Mouse (Mus musculus) retina, postnatal 1 day (tissue): Measurements from ENCODE around the gene Cenpc1.

Source experiments
- DNase-seq: peaks from one replicate; pipeline ENCODE4 v3.0.0-alpha.2; 2012

Cenpc1 gene

DNA sequence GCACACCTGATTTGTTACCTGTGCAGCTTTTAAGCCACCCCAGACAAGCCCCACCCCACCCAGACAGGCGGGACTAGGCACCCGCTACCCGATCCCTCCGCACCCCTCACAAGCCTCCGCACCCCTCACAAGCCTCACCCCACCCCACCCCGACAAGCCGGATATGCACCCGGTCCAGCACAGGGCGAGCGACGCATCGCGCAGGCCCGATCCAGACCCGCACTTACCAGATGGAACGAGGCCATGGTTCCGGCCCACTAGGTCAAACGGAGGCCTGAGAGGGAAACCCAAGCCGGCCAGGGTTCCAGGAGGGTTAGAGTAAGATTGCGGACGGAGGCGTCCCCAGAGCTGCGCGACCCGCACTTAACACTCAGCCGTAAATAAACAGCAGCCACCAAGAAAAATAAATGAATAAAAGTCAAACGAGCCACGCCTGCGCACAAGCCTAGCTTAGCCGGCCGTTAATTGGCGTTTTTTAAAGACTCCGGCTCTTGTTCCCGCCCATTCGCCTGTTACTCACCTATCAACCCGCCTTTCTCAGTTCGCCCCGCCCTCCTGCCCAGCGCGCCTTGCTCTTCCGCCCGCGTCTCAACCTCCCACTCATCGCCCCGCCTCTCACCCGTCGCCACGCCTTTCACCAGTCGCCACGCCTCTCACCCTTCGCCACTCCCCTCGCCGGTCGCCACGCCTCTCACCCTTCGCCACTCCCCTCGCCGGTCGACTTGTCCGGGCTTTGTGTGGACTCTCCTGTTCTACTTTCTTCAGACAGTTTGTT is at the start of gene Cenpc1:
Gene Cenpc1 (minus strand): TSS at position 483 of the 775 bp plus-strand sequence.
- peak; percentile 98 for DNase-seq

DNA sequence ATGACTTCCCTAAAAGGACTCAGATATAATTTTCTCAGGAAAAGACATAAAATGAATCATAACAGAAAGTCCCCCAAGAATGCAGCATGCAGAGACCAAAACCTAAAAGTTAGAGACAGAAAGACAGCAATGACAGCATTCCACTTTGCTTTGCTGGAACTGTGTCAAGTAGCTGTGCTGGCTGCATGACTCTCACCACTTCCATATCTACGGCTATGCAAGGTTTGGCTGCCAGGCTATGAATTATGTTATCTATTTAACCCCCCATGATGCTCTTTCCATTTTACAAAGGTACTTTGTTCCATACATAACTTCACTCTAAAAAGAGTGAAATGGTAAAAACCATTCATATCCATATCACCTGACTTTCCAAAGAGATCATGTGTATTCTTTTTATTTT is 48.6 kb upstream of the Cenpc1 start:
- no peak for DNase-seq

DNA sequence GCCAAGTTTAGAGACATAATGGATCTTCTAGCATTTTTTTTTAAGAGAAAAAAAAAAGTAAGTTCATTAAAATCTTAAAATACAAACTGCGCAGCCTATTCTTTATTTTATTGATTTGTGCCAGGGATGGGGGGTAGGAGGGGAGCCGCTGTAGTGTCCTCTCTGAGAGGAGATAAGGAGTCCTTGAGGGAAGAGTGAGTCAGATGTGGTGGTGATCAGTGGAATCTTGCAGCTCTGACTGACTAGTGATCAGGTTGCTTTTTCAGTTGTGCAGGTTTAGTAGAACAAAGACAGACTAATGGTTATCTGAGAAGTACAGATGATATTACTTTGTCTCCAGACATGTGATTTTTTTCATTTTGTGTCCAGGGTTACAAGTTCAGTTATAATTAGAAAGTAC is 47.7 kb upstream of the Cenpc1 start:
- DNase-seq, result no peak

DNA sequence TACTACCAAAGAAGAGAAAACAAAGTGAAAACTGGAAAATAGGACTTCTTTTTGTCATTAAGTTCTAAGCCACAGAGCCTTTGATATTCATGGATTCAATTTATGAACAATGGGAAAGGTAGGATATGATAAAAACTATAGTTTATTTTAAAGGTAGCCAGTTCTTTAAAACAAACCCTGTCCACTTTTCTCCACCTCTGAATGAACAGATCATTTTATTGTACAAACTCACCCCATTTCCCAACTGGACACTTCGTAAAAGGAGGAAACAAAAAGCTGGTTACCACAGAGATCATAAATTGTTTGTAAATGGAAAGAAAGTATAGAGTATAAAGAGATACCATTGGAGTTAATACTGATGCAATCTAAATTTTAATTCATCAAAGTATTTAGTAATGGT is 45.7 kb upstream of the Cenpc1 start:
- no peak for DNase-seq

DNA sequence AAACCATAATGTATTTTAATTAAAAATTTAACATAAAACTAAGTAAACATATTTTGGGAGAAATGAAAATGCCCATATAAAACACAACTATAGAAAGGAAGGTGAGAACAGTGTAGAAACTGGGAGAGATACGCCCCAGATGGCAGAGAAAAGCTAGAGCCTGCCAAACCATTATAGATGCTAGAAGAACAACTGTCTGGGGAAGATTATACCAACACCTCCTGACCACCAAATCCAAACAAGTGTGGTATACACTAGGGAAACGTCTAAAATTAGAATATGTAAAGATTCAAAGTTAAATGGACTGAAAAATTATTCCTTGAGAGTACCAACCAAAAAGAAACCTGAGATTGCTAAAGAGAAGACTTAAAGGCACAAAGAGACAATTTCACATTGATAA is 41.2 kb upstream of the Cenpc1 start:
- no peak for DNase-seq

DNA sequence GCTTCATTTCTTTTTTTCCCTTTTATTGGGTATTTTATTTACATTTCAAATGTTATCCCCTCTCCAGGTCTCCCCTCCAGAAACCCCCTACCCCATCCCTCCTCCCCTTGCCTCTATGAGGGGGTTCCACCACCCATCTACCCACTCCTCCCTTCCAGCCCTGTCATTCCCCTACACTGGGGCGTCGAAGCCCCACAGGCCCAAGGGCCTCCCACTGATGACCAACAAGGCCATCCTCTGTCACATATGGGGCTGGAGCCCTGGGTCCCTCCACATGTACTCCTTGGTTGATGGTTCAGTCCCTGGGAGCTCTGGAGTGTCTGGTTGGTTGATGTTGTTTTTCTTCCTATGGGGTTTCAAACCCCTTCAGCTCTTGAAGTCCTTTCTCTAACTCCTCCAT is 36.8 kb upstream of the Cenpc1 start:
- no peak for DNase-seq

DNA sequence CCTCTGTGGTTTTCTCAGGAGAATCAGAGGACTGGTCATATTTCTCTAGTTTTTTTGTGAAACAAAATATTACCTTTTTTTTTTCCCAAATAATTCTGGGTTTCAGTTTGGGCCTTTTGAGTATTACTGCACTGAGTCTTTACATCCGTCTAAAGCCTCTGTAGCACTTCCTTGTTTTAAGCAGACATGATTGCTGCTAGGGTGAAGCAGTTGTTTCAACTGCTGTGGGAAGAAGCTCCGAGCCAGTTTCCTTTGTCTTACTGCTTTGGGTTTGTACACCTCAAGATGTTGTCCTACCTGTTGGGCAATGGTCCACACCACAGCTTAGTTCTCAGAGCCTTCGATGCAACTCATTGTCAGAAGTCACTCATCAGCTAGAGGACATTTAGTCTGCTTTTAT is 35.2 kb upstream of the Cenpc1 start:
- DNase-seq, result no peak

DNA sequence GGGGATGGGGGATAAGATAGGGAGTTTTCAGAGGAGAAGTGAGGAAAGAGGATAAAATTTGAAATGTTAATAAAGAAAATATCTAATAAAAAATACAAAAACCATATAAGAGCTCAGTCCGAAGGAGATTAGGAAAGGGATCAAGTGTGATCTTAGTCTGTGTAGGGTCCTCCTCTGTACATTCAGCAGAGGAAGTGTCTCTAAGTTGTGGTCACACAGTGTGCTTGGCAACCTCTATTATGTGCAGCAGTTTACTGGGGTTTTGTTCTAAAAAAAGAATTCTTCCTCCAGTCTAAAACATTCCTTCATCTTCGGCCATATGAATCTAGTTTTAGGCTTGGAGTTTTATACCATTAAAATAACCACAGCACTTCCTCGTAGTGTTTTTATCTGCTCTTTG is 33.6 kb upstream of the Cenpc1 start:
- no peak for DNase-seq

DNA sequence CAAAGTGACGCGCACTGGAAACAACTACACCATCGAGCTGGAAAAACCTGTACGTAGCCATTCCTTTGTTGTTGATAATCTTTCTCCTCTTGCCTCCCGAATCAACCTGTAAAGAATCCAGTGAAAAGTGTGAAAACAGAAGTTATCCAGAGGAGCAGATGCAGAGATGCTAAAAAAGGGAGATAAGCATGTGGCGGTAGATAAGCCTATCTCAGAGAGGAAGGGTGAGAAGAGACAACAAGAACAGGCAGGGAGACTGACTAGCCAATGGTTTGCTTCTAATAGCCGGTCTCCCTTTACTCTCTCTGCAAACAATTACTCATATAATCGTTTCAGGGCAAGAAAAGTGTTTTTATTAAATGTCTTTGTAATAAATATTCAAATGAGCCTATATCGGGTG is 29.4 kb upstream of the Cenpc1 start:
- DNase-seq, result no peak

DNA sequence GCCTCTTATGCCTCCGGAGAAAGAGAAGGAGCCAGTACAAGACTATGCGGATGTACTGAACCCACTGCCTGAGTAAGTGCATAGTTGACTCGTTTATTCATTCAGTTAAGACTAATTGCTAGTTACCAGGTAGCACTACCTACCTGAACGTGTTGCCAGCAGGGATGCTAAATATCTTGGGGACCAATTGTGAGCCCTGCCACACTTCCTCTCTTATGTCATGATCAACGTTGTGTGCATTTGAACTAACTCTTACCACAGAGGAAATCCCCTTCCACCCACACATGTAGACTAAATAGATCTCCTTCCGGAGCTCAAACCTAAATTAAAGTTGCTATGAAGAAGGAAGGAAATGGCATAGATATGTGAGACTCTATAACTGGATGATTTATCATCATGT is 21.4 kb upstream of the Cenpc1 start:
- DNase-seq, result no peak

DNA sequence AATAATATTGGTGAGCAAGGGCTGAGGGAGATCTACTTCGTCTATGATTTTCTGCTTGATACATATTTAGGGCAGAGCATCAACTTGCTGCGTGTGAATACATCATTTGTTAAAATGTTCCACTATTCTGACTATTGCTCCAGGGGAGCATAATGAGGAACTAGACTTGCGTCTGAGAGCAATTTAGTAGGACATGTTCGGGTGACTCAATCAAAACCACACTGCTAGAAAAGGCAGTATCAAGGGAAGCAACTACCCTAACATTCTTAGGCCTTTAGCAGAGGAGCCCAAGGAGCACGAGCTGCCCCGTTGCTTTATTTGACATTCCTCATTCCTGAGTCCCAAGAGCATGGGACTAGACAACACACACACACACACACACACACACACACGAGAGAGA is 19.6 kb upstream of the Cenpc1 start:
- no peak for DNase-seq

DNA sequence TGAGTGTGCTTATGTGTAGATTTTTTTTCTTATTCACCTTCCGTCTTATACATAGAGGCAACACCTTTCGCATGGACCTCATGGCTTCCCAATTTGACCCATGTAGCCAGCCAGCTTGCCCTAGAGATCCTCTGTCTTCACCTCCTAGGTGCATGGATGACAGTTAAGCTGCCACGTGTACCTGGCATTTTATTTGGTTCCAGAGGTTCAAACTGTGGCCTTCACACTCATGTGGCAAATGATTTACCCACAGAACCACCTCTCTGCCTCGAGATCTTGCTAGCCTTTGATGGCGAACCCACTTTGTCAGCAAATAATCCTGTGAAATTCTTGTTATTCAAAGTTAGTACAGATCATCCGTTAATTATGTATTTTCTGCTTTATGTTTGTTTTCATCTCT is 18.6 kb upstream of the Cenpc1 start:
- DNase-seq, result no peak

DNA sequence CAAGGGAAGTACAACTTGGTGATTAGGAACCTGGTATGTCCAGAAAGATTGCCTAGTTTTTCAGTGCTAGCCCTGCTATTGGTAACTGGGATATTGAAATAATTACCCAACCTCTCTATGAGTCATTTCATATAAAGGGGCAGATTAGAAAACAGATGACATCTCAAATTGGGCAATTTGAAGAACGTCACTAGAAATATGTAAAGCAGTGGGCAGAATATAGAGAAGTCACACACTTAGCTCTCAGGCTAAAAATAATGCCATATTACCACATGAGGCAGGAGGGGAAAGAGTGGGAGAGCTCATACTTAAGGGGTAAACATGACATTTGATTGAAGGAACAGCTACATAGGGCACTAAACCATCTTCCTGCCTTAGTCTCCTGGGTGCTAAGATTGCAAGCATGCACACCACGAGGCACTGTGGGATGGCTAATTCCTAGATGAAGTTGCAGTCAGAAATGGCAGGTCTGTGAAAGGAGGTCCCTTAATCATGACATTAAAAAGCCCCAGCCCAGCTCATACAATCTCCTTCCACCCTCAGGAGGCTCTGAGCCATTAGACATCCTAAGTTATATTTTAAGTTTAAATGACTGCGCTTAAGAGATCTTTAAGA is 13.4 kb upstream of the Cenpc1 start:
- no peak for DNase-seq

DNA sequence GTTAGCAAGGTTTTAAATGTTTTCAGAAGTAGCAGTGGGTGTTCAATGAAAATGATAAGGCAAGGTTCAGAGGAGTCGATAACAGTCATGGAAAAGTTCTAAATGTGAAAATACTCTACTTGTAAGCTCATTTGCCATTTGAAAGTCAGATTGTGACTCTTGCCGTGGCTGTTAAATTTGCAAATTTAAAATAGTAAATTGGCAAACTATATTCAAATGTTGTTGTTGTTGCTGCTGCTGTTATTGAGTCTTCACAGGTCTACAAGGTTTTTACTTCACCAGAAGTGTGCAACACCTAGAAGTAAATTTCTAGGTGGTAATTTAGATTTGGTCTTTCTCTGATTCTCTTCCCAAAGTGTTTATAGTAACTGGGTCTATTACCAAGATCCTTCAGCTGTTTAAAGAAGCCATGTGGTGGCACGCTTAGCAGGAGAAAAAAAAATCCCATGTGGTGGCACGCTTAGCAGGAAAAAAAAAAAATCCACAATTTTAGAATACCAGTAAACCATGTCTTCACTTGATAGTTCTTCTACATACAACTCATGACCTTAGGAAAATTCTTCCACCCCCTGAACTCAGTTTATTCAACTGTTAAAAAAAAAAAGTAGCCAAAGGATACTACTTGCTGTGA is 7.5 kb upstream of the Cenpc1 start:
- DNase-seq, result no peak

DNA sequence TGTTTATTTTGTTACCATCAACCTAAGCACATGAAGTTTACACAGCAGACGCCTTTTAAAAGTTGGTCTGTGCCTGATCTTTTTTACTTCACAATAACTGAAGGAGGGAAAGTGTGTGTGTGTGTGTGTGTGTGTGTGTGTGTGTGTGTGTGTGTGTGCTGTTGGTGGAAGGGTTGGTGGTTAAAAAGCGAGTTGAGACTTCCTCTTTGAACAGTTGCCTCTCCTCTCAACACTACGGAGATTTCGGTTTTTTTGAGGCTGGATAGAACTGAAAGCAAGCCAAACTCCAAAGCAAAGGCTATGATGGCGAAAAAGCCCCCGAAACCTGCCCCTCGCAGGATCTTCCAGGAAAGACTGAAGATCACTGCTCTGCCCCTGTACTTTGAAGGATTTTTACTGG is 6.2 kb upstream of the Cenpc1 start, which contains the start of gene Stap1:
Gene Stap1 (plus strand): TSS at position 209 of the 400 bp plus-strand sequence.
- DNase-seq, result no peak

DNA sequence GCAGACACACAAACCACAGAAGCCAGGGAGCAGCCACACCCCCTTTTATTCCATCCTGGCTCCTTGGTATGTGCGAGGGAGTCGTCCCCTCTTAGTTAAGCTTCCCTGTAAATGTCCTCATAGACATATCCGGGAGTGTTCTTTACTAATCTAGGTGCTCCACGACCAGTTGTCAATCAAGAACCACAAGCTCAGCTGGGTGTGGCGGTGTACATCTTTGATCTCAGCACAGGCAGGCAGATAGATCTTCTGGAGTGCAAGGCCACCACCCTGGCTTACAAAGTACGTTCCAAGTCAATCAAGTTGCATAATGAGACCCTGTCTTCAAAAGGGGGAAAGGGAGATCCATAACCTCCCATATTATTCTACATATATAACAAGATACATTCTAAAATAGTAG is 3.7 kb upstream of the Cenpc1 start:
- DNase-seq, result no peak

DNA sequence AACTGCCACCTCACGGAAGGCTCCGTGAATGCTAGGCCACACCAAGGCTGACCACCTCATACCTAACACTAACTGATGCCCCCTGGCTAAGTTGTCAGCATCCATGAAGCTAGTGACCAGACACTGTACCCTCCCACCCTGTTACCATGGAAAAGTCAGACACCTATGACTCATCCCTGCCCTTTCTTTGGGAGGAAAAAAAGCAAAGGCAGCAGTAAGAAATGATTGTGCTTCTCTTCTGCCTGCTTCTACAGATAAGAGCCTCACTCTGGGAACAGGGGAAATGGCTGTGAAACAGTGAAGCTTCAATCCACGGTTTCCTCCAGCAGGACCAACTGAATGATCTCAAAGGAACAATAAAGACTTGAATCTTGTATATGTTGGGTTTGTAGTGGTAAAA is 3.1 kb upstream of the Cenpc1 start:
- no peak for DNase-seq

DNA sequence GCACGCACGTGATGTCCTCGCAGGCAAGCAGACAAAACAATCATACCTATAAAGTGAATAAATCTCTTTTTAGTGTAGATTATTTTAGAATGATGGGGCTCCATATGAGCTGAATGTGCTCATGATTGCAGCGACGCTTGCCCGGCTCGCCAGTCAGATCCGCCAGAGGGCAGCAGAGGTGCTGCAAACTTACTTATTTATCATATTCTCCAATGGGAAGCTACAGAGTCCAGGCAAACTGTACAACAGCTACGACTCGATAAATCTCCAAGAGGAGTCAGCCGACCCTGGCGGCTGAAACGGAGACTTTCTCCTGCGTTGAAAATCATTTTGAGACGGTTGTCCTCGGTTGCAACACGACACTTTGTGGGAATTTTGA is 1.2 kb upstream of the Cenpc1 start:
- peak; percentile 90 for DNase-seq

DNA sequence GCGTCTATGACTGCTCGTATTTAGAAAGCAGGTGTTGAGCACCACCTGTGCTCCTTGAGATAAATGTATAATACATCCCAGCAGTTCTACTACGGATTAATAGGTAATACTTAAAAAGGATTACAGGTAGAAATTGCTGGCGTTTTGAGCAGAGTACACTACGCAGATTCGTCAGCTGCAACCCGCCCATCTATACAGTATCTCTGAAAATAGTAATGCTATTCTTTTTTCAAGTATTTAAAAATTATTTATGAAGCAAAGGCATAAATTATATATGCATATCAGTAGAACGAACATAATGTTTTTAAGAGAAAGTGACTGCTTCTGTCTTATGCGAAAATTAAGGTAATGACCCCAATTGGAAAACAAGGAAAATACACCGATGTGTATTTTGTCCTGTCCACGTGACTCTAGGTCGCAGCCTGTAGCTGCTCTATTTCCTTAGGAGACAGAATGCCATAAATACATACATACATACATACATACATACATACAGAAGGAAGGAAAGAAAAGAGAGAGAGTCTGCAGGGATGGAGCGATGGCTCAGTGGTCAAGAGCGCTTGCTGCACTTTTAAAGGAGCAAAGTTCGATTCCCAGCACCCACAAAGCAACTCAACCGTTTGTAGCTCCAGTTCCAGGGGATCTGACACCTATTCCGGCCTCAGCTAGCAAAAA is 630 bp upstream of the Cenpc1 start:
- no peak for DNase-seq

DNA sequence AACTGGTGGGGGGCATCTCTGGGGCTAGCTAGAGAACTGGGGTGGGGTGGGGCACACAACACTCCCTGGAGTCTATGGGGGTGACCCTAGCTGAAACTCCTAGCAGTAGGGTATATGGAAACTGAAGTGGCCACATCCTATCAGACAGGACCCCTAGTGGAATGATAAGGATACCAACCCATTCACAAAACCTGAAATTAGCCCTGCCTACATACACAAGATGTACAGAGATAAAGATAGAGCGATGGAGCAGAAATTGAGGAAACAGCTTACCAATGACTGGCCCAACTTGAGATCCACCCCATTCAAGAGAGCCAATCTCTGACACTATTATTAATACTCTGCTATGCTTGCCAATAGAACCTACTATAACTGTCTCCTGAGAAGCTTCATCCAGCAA is 1.9 kb downstream of the Cenpc1 start:
- no peak for DNase-seq

DNA sequence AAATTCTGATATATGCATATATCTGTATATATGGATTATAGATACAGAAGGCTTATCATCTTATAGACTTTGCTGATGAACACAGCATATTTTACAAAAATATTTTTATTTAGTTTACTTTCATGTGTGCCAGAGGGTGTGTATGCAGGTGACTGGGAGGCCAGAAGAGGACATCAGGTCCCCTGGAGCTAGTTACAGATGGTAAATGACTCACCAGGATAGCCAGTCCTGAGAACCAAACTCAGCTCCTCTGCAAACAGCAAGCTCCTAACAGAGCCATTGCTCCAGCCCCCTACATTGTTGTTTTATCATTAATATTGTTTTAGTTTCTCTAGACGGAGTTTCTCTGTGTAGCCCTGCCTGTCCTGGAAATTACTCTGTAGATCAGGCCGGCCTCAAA is 35.6 kb downstream of the Cenpc1 start:
- no peak for DNase-seq

DNA sequence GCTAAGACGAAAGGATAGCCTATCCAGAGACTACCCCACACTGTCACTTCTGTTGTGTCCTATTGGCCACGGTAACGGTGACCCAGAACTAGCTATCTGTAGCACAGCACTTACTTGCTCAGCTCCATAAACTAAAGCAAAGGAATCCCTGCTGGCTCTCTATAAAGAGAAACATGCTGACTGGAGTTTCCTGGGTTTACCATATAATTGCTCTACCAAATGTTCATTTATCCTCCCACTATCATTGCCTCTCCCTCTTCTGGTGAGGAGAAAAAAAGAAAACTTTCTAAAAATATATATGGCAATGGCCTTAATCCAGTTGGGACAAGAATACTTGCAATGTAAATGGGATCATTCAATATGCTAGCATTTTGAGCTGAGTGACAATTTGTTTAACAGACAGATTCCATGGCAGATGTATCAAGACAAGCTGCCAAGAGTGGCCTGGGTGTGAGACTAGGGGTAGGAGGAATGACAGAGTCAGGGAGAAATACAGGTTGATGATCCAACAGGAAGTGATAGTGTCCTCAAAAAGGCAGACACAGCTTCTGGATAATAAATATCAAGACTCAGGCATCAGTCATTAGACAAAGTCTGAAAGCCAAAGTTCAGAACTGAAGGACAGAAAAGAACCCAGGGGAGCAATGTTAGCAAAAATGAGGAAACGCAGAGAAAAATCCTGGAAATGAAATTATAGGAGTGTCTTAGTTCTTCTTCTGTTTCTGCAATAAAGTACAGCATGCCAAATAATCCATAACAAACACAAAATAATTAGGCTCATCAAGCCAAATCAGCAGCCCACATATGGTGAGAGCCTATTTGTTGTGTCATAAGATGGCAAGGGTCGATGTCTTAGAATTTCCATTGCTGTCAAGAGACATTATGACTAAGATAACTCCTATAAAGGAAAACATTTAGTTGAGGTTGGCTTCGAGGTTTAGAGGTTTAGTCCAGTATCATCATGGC is 68.6 kb downstream of the Cenpc1 start:
- no peak for DNase-seq

DNA sequence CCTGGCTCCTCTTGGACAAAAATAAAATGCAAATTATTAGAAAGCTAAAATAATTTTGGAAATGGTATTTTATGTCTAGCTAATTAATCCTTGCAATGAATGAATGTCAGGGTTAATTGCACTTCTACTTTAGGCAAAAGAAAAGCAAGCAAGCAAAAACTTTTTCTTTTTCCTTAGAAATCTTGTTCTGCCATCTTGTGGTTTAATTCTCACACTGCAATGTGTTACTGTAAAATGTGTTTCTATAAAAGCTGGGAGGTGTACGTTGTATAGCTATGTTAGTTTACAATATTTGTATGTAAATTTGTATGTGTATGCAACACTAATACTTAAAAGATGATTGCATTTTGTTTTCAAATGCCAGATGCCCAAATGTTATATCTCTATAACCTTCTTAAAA is 70.8 kb downstream of the Cenpc1 start:
- peak; percentile 37 for DNase-seq
